Mouse (Mus musculus) limb, embryonic 11.5 days (tissue): ENCODE results near the gene Olfr1037. TPM values are rescaled to one million over a fixed set of nuclear protein-coding genes. Genes with fewer than 3 reads are reported as not detected.

ENCODE experiments used
- polyA plus RNA-seq: library from polyadenylated mRNA; unstranded; fragments of >200 nt; fragmentation: Nextera tagmentation; extraction: Ambion mirVana; gene quantifications from 2 replicates; pipeline ENCODE4 v1.2.1, GENCODE M21; 2014

Olfr1037 gene
- polyA plus RNA-seq, 1 experiment from 2014 or later = not detected

Other genes starting within 250 kb of the Olfr1037 start
- gene Olfr1019, start 241.9 kb downstream of the Olfr1037 start, polyA plus RNA-seq = not detected in 2 replicates
- gene Olfr1020, start 240.4 kb downstream of the Olfr1037 start, polyA plus RNA-seq = not detected in 2 replicates
- gene Olfr1022, start 218.8 kb downstream of the Olfr1037 start, polyA plus RNA-seq = not detected in 2 replicates
- not detected in 2 replicates for gene Olfr1023, start 201.7 kb downstream of the Olfr1037 start, polyA plus RNA-seq
- not detected in 2 replicates for gene Olfr1024, start 182.3 kb downstream of the Olfr1037 start, polyA plus RNA-seq
- not detected in 2 replicates for gene Olfr1025-ps1, start 172.2 kb downstream of the Olfr1037 start, polyA plus RNA-seq
- gene Olfr1026, start 165.8 kb downstream of the Olfr1037 start, polyA plus RNA-seq = not detected in 2 replicates
- not detected in 2 replicates for gene Olfr1028, start 136.9 kb downstream of the Olfr1037 start, polyA plus RNA-seq
- not detected in 2 replicates for gene Olfr1029, start 113.5 kb downstream of the Olfr1037 start, polyA plus RNA-seq
- not detected in 2 replicates for gene Olfr1030, start 108.1 kb downstream of the Olfr1037 start, polyA plus RNA-seq
- gene Olfr1031, start 97.1 kb downstream of the Olfr1037 start, polyA plus RNA-seq = not detected in 2 replicates
- not detected in 2 replicates for gene Olfr1032, start 81.8 kb downstream of the Olfr1037 start, polyA plus RNA-seq
- gene Olfr1033, start 66.8 kb downstream of the Olfr1037 start, polyA plus RNA-seq = not detected in 2 replicates
- gene Olfr1034, start 41.5 kb downstream of the Olfr1037 start, polyA plus RNA-seq = not detected in 2 replicates
- not detected in 2 replicates for gene Olfr1036, start 13.4 kb downstream of the Olfr1037 start, polyA plus RNA-seq
- not detected in 2 replicates for gene Olfr1039, start 48.5 kb upstream of the Olfr1037 start, polyA plus RNA-seq
- not detected in 2 replicates for gene Olfr1040, start 59.3 kb upstream of the Olfr1037 start, polyA plus RNA-seq
- not detected in 2 replicates for gene Olfr1042, start 74.5 kb upstream of the Olfr1037 start, polyA plus RNA-seq
- not detected in 2 replicates for gene Olfr1043, start 80.1 kb upstream of the Olfr1037 start, polyA plus RNA-seq
- gene Olfr1044, start 90.4 kb upstream of the Olfr1037 start, polyA plus RNA-seq = not detected in 2 replicates
- not detected in 2 replicates for gene Olfr52, start 98.3 kb upstream of the Olfr1037 start, polyA plus RNA-seq
- not detected in 2 replicates for gene Olfr1045, start 115.6 kb upstream of the Olfr1037 start, polyA plus RNA-seq
- gene Olfr1046, start 131.9 kb upstream of the Olfr1037 start, polyA plus RNA-seq = not detected in 2 replicates
- gene Olfr1047, start 144.0 kb upstream of the Olfr1037 start, polyA plus RNA-seq = not detected in 2 replicates
- gene Olfr1048, start 152.9 kb upstream of the Olfr1037 start, polyA plus RNA-seq = not detected in 2 replicates
- not detected in 2 replicates for gene Olfr1049, start 170.9 kb upstream of the Olfr1037 start, polyA plus RNA-seq
- gene Olfr1051, start 191.7 kb upstream of the Olfr1037 start, polyA plus RNA-seq = not detected in 2 replicates
- gene Olfr1052, start 205.1 kb upstream of the Olfr1037 start, polyA plus RNA-seq = not detected in 2 replicates
- not detected in 2 replicates for gene Olfr1053, start 227.9 kb upstream of the Olfr1037 start, polyA plus RNA-seq
- not detected in 2 replicates for gene Olfr1054, start 248.0 kb upstream of the Olfr1037 start, polyA plus RNA-seq